Mouse (Mus musculus) spleen, adult 2 months (tissue): ENCODE measurements around the gene Gm17455.
A peak's percentile ranks its signal among the peaks of the same experiment; 100 is the strongest.

Experiments used
- CTCF ChIP-seq: fragments of 200-500 bp; IDR thresholded peaks from 2 replicates; pipeline ENCODE4 v1.5.1; 2011; ENCODE audit warnings: mild to moderate bottlenecking, inconsistent platforms; ENCODE audit not compliant: insufficient read depth, insufficient read length, insufficient replicate concordance; ENCODE audit errors: extremely low read depth
- POLR2A ChIP-seq: fragments of 200-500 bp; IDR thresholded peaks from 2 replicates; pipeline ENCODE4 v1.6.1; 2011; ENCODE audit warnings: low read depth, low read length, inconsistent platforms

DNA sequence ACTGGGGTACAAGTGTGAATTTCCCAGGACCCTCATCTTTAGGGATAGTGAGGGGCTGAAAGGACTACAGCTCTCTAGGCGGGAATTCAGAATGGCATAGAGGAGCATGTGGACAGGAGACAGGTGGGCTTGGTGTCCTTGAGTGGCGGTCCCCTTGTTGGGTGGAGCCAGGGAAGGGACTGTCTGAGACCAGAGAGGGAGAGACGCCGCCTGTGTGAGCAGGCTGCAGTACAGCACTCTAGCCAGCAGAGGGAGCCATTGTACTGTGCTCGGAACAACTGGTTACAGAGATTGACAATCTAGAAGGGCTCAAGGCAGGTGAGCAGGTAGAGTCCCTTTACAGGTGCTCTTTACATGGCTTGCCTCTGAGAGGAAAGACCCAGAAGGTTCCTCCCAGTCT is 8.3 kb downstream of the Gm17455 start:
- peak; percentile 95; the same call in 1 of the 2 replicates for TF ChIP-seq CTCF
- TF ChIP-seq POLR2A: no peak
